Mouse (Mus musculus) spleen, adult 2 months (tissue): ENCODE measurements around the gene Gm10490.

Experiments used
- CTCF ChIP-seq: fragments of 200-500 bp; IDR thresholded peaks from 2 replicates; pipeline ENCODE4 v1.5.1; 2011; ENCODE audit warnings: mild to moderate bottlenecking, inconsistent platforms; ENCODE audit not compliant: insufficient read depth, insufficient read length, insufficient replicate concordance; ENCODE audit errors: extremely low read depth
- POLR2A ChIP-seq: fragments of 200-500 bp; IDR thresholded peaks from 2 replicates; pipeline ENCODE4 v1.6.1; 2011; ENCODE audit warnings: low read depth, low read length, inconsistent platforms

GRCm38 (mm10) chrX:7947108-7947899 is 38.0 kb downstream of the Gm10490 start, which contains the start of gene Hdac6:
- TF ChIP-seq CTCF = no peak
- no peak for TF ChIP-seq POLR2A
